Mouse (Mus musculus) A20 (cell line): ENCODE measurements at regions not wholly inside any gene's neighbourhood (a gene's known extent, or its start where the extent isn't known, plus 50 kb on each side); places are given as distances from the start of the nearest gene placed in this dataset.

ENCODE experiments used
- DNase-seq: peaks from one replicate; pipeline ENCODE4 v3.0.0-alpha.2; 2011; ENCODE audit warnings: low read depth, low spot score

GRCm38 (mm10) chr2:51073040-51073594 lies 75.8 kb downstream of the Rnd3 start:
- no peak for DNase-seq

- no peak for DNase-seq
These were observed 76.5 kb downstream of the Rnd3 start for GRCm38 (mm10) chr2:51072346-51072885.

- no peak for DNase-seq
These were observed 78.0 kb downstream of the Rnd3 start for GRCm38 (mm10) chr2:51070902-51071301.

DNA sequence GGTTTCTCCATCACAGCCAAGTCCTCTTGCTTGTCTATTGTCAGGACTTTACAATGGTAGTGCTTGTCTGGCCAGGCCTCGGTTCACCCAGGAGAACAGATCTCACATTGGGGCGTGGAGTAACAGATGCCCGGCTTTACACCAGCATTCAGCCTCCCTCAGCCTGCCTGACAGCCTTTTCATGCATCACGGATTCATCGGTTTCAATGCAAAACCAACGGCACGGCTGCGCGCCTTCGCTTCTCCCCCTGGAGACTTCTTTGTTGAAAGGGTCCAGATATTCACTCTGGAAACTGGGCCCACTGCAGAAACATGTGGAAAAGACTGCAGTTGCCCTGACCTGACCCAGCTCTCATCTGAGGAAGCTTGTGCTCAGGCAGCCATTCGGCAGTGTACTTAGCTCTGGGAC lies 82.5 kb downstream of the Rnd3 start:
- DNase-seq, result no peak

- DNase-seq, result no peak
These were observed 83.1 kb downstream of the Rnd3 start for GRCm38 (mm10) chr2:51065821-51066220.

GRCm38 (mm10) chr2:51064821-51065220 lies 84.1 kb downstream of the Rnd3 start:
- no peak for DNase-seq

- DNase-seq, result no peak
These were observed 86.9 kb downstream of the Rnd3 start for GRCm38 (mm10) chr2:51062049-51062448.

- no peak for DNase-seq
These were observed 90.8 kb downstream of the Rnd3 start for GRCm38 (mm10) chr2:51058158-51058557.

DNA sequence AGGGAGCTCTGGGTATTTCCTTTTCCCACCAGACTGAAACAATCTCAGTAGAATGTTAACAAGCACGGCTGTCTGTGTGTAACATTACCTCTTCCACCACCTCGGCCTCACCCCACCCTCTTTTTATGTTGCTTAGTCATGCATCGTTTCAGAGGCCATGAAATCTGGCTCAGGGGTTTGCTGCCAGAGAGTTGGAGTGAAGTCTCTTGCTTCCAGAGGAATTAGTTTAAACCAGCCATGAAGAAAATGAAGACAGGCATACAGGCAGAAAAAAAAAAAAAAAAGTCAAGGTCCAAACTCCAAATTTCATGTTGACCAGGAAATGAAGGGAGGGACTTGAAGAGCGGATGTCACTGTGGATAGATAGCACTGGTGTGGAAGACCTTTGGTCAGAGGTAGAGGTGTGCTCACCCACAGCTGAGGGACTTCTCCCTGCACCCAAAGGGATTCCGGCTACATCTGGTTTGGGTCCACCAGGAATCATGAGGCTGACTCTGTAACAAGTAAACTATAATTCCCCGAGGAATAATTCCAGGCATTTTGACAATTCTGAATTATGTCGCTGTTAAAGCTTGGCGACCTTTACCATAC lies 92.7 kb downstream of the Rnd3 start:
- no peak for DNase-seq

DNA sequence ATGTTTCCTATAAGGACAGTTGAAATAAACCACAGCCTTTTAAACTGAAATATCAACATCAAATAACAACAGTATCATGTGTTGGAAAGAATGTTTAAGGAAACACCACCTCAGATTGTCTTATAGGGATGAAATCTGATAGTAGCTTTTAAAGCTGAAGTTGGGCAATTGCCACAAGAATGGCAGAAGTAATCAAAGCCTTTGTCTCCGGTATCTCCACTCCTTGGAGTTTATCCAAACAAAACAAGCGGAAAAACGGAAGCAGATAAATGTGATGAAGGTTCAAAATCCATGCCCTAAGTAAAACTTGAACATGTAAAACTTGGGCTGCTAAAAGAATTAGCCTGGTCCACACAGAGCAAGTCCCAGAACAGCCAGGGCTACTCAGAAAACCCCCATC lies 93.6 kb downstream of the Rnd3 start:
- no peak for DNase-seq

DNA sequence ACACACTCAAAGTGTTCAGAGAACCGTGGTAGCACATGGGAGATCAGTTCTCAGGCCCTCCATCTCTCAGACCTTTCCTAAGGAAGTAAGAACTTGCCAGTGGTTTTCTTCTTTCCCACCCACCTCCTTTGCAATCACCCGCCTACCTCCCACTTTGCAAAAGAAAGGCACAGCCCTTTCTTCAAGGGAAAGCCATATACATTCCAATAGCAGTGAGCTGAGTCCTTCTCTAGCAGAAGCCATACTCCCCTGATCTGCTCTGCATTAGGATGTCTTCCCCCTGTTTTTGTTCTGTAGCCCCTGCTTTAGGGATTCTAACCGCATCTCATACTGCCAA lies 99.1 kb downstream of the Rnd3 start:
- DNase-seq, result no peak

DNA sequence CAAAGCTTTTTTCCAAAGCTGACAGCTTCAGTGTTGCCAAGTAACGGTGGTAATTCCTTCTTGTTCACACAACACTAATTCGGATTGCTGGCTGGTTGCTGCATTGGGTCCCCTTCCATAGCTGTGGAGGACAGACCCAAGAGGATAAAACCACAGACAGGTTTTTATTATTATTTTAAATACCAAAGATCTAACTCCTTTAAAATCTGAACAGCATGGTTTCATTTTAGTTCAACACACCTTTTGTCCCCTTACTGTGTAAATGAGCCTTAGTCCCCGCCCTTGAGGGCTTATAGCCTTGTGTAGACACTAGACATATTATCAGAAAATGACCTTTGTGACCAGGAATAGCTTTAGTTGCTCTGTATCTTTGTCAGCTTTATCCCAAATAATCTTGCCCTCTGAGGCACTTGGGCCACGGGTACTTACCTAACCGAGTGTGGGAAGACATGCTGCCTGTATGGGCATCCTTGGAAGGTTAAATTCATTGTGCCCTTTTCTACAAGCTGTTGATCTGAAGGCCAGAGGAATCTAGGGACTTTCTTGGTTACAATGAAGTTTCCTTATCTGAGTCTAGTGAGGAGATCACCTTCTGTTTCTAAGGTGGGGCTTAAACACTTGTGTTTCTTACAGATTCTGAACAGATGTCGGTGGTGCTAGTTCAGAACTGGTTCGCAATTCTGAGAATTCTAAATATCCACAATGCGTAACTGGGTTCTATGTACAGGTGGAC lies 99.6 kb downstream of the Rnd3 start:
- DNase-seq, result no peak

DNA sequence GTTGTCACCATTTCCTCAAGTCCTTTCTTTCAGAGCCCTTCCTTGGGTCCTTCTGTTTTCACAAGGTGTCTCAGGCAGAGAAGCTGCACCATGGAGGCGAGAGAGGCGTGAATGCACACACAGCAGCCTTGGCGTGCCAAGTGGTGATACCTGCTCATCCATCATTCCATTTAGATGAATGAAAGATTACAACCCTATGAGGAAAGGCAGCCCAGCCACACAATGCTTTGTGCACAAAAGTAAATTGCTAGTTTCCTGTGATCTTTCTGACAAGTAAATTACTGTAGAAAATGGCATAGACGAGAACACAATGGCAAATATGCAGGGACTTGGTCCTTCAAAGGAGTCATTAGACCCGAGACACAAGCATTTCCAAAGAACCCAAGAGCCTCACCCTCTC lies 101.4 kb downstream of the Rnd3 start:
- DNase-seq, result no peak

DNA sequence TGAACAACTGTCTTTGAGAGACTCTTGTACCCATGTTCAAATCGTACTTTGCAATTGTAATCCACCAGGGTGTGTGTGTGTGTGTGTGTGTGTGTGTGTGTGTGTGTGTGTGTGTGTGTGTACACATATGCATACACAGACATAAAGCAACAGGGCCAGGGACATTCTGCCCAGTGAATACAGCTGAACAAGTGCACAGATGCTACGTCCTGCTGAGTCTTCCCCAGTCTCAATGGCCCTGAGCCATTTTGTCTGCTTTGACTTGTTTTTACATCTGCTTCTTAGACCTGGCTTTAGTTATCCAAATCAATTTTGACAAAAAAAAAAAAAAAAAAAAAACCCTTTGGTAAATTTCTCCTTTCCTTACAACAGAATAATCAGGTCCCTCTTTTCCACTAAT lies 103.3 kb downstream of the Rnd3 start:
- DNase-seq, result no peak

GRCm38 (mm10) chr2:51041101-51041500 lies 107.8 kb downstream of the Rnd3 start:
- DNase-seq, result no peak

GRCm38 (mm10) chr2:51038685-51039084 lies 110.2 kb downstream of the Rnd3 start:
- peak; percentile 4 for DNase-seq

DNA sequence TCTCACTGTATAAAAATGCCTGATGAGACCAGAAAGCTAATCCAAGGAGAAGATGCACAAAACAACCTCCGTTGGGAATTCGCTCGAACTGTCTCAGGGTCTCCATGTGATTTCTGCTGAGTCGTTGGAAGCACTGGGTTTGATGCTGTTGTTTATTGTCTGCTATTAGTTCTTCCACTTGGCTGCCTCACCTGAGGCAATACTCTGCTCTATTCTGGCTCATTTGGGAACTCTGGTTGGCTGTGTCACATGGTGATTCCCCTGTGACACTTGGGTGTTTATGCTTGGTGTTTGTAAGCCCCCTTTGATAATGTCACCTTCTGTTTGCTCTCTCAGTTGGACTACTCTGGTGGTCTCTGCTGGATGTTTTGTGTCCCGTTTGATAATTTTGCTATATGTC lies 111.9 kb downstream of the Rnd3 start:
- DNase-seq, result no peak

GRCm38 (mm10) chr2:51036190-51036755 lies 112.6 kb downstream of the Rnd3 start:
- no peak for DNase-seq

DNA sequence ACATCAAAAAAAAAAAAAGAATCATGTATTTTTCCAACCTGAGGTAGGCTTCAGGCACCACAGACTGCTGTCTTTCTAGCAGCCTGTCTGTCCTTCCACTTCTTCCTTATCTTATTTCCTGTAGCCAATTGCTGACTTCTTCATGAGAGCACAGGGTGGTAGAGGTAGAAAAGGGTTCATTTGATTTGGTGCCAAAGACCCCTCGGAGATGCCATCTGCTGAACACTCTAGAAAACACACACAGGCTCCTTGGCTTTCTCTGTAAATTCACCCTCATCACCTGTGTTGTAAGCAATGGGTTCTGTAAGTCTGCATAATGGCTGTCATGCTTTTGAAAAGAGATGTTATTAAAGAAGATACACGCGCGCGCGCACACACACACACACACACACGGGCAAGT lies 115.0 kb downstream of the Rnd3 start:
- no peak for DNase-seq

GRCm38 (mm10) chr2:51022479-51022878 lies 126.4 kb downstream of the Rnd3 start:
- no peak for DNase-seq

DNA sequence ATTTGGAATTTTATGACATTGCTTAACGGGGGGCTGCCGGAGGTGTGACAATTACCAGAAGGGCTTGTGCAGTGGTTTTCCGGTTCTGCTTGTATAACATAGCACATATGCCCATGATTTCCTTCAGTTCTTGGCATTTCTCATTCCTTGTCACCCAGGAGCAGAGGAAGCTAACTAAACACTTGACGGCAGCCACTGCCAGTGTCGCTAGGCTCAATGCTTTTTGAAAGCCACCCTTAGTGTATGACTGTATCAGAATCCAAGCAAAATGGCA lies 132.8 kb downstream of the Rnd3 start:
- no peak for DNase-seq

DNA sequence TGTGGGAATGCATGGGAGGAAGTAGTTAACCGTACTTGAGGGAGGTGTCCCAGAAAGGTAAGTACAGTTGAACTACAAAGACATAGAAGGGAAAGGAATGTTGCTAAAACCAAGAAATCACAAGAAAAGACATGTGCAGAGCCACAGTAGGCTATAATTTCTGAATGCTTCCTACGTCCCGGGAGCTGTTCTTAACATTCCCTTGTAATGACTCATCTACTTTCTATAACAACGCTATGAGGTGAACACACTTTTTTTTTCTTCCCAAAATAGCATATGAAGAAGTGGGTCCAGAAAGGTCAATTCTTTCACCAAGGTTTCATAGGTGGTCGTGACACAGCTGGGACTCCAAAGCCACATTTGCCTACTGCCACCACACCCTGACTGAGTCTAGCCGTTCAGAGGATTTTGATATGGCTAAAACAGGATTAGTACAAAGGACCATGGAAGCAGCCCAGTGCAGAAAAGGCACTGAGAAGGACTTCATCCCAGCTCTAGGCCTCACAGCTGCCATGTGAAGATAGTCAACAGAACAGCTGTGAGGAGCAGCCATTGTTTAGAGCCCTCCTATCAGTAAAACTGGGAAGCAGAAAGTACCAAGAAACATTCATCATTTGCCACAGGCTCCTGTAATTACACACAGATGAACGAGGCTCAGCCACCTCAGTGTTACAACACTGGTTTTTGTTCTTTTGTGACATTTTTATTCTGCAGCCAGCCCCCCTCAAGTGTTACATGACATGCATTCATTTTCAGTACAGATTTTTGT lies 133.4 kb downstream of the Rnd3 start:
- DNase-seq, result no peak
